Mouse (Mus musculus): ENCODE data around the gene Dlgap4. TPM values are rescaled to one million over a fixed set of nuclear protein-coding genes. Genes with fewer than 3 reads are reported as not detected.

The Dlgap4 gene
- polyA plus RNA-seq, 1 experiment from 2014 or later, result 201 TPM

DNA sequence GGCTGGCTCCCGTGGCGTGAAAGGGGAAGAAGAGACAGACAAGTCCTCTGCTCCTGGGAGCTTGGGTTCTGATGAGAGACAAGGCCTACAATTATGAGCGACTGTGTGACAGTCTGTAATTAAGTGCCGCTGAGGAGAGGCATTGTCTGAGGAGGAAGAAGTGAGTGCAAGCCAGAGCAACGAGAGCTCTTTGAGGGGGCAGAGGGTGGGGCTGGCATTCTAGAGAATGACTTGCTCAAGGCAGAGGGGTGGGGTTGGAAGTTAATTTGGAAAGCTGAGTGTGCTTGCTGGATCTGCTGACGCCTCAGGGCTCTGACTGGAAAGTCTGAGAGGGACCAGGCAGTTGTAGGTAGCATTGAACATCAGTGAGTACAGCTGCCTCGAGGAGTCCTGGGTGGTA is 112.8 kb downstream of the Dlgap4 start:
- 16% methylated on average over 7 of the region's 7 CpGs for WGBS
- no peak for ATAC-seq
- Histone ChIP-seq H3K36me3 (ENCODE audit: control insufficient read depth, insufficient read depth, low read length) (no peaks in the 10 kb centered on the region), H3K9me3 (ENCODE audit: control insufficient read depth, low read length) (no peaks in the 10 kb centered on the region), H3K4me3 (ENCODE audit: low read length) (no peak overlapping the region), H3K27ac (ENCODE audit: low read depth, low read length) (peak overlapping the region; percentile 48; the same call in 1 of the 2 replicates), H3K27me3 (replicated peaks; ENCODE audit: control insufficient read depth, insufficient read depth, low read length) (no peaks in the 10 kb centered on the region), H3K9ac (ENCODE audit: low read depth, low read length) (peak overlapping the region; percentile 11; the same call in 1 of the 2 replicates), H3K4me2 (ENCODE audit: low read length) (peak overlapping the region; percentile 27), H3K4me1 (ENCODE audit: control insufficient read depth, insufficient read depth, low read depth, low read length) (peaks cover 47% of the 10 kb centered on the region)

DNA sequence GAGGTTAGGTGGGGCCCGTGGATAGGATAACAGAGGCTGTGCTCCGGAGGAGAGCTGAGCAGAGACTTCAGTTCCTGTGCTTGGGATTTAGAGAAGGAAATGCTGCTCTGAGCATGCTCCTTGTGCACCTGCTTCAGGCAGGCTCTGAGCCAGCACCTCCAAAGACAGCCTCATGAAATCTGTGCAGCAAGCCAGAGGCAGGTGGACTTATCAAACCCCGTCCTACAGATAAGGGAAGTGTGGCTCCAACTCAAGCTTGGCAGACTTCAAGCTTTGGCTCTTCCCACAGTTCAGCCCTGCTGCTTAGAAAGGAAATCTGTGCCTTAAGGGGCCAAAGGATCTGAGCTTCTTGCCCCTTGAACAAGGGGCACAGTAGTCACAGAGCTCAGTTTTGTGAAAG is 113.4 kb downstream of the Dlgap4 start:
- H3K9me3 ChIP-seq (ENCODE audit: control insufficient read depth, low read length), result no peaks in the 10 kb centered on the region
- H3K27ac ChIP-seq (ENCODE audit: low read depth, low read length), result peak overlapping the region; percentile 48; the same call in 1 of the 2 replicates
- H3K4me2 ChIP-seq (ENCODE audit: low read length), result peak overlapping the region; percentile 27; the same call in 1 of the 2 replicates
- no peak overlapping the region for H3K9ac ChIP-seq (ENCODE audit: low read depth, low read length)
- peaks cover 47% of the 10 kb centered on the region for H3K4me1 ChIP-seq (ENCODE audit: control insufficient read depth, insufficient read depth, low read depth, low read length)
- H3K27me3 ChIP-seq (replicated peaks; ENCODE audit: control insufficient read depth, insufficient read depth, low read length), result no peaks in the 10 kb centered on the region
- WGBS, result 53% methylated on average over 3 of the region's 3 CpGs
- H3K4me3 ChIP-seq (ENCODE audit: low read length), result no peak overlapping the region
- H3K36me3 ChIP-seq (ENCODE audit: control insufficient read depth, insufficient read depth, low read length), result no peaks in the 10 kb centered on the region
- no peak for ATAC-seq

DNA sequence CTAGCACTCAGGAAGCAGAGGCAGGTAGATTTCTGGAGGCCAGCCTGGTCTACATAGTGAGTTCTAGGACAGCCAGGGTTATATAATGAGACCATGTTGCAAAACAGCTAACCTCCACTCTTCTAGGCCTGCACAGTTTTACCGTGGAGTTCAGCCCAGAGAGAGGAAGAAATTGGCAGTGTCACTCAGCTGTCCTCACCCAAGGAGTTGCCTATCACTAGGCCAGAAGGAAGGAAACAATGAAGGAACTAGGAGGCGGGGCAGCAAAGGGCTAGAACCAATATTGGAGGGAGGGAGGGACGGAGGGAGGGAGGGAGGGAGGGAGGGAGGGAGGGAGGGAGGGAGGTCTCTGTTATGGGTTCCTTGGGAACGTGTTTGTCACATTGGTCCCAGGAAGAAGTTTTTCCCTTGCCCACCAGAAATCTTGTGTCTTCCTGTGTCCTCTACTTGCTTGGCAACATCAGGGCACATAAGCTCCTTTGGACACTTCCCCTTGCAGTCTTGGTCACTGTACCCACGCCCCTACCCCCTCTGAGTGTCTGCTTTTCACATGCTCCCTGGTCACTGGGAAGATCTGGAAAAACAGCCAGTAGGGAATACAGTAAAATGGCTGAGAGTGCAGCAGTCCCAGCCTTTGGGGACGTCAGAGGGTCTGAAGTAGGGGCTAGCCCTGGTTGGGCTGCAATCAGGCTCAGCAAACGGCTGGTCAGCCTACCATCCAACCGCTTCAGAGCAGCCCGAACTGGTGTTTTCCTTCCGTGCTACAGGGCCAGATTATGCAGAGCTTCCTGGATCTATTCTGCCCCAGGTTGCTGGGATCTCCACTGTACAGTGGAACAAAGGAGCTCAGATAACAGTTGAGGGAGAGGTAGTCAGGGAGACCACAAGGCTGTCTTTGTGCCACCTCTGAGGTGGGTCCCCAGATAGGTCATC is 116.3 kb downstream of the Dlgap4 start:
- Histone ChIP-seq H3K27ac (ENCODE audit: low read depth, low read length) (no peak overlapping the region), H3K4me2 (ENCODE audit: low read length) (no peak overlapping the region), H3K4me3 (ENCODE audit: low read length) (no peak overlapping the region), H3K9me3 (ENCODE audit: control insufficient read depth, low read length) (no peaks in the 10 kb centered on the region), H3K9ac (ENCODE audit: low read depth, low read length) (no peak overlapping the region), H3K4me1 (ENCODE audit: control insufficient read depth, insufficient read depth, low read depth, low read length) (peaks cover 33% of the 10 kb centered on the region), H3K36me3 (ENCODE audit: control insufficient read depth, insufficient read depth, low read length) (no peaks in the 10 kb centered on the region), H3K27me3 (replicated peaks; ENCODE audit: control insufficient read depth, insufficient read depth, low read length) (no peaks in the 10 kb centered on the region)
- 69% methylated on average over 9 of the region's 10 CpGs for WGBS
- ATAC-seq, result no peak

DNA sequence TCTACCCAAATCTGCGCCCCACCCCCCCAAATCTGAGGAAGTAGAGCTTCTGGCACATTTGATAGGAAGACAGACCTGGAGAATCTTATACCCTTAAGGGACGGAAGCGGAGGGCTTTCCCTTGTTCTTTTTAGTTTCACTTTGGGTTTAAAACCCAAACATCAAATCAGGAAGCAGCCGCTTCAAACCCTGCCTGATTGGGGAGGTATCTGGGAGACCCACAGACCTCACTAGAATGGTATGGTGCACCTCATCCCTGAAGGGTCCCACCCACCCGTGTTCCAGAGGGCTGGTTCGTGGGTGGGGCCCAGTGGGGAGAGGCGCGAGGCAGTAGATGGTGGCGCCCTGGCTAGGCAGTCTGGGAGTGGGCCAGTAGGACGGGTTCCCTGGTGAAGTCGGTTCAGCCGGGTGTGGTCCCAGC is 117.0 kb downstream of the Dlgap4 start:
- ATAC-seq, result no peak
- Histone ChIP-seq H3K36me3 (ENCODE audit: control insufficient read depth, insufficient read depth, low read length) (no peaks in the 10 kb centered on the region), H3K4me2 (ENCODE audit: low read length) (no peak overlapping the region), H3K4me3 (ENCODE audit: low read length) (no peak overlapping the region), H3K9me3 (ENCODE audit: control insufficient read depth, low read length) (no peaks in the 10 kb centered on the region), H3K9ac (ENCODE audit: low read depth, low read length) (no peak overlapping the region), H3K27me3 (replicated peaks; ENCODE audit: control insufficient read depth, insufficient read depth, low read length) (no peaks in the 10 kb centered on the region), H3K27ac (ENCODE audit: low read depth, low read length) (no peak overlapping the region; the same call in 1 of the 2 replicates), H3K4me1 (ENCODE audit: control insufficient read depth, insufficient read depth, low read depth, low read length) (peaks cover 30% of the 10 kb centered on the region)
- 81% methylated on average over 12 of the region's 12 CpGs for WGBS

DNA sequence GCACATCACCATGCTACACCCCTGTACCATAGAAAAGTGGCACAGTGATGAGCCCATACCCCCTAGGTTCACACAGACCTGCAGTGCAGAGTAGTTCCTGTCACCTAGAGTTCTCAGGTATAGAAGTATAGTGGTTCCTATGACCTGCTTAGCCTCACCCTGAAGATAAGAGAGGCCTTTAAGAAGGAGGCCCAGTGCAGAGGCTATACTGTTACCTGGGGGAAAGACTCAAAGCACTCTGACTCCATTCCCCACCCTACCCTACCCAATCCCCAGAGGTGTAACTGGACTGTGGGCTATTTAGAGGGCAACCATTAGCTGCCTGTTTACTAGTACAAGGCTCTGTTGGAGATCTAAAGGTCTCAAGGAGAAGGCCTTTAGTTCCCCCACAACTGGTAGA is 118.1 kb downstream of the Dlgap4 start:
- no peaks in the 10 kb centered on the region for H3K36me3 ChIP-seq (ENCODE audit: control insufficient read depth, insufficient read depth, low read length)
- ATAC-seq, result no peak
- H3K4me2 ChIP-seq (ENCODE audit: low read length), result no peak overlapping the region
- H3K4me1 ChIP-seq (ENCODE audit: control insufficient read depth, insufficient read depth, low read depth, low read length), result peaks cover 26% of the 10 kb centered on the region
- H3K9ac ChIP-seq (ENCODE audit: low read depth, low read length), result no peak overlapping the region
- H3K4me3 ChIP-seq (ENCODE audit: low read length), result no peak overlapping the region
- H3K9me3 ChIP-seq (ENCODE audit: control insufficient read depth, low read length), result no peaks in the 10 kb centered on the region
- no peak overlapping the region for H3K27ac ChIP-seq (ENCODE audit: low read depth, low read length)
- H3K27me3 ChIP-seq (replicated peaks; ENCODE audit: control insufficient read depth, insufficient read depth, low read length), result no peaks in the 10 kb centered on the region

GRCm38 (mm10) chr2:156732109-156732508 is 118.6 kb downstream of the Dlgap4 start:
- 67% methylated on average over 6 of the region's 6 CpGs for WGBS
- no peak overlapping the region for H3K27ac ChIP-seq (ENCODE audit: low read depth, low read length)
- no peak overlapping the region for H3K4me3 ChIP-seq (ENCODE audit: low read length)
- peaks cover 25% of the 10 kb centered on the region for H3K4me1 ChIP-seq (ENCODE audit: control insufficient read depth, insufficient read depth, low read depth, low read length)
- H3K36me3 ChIP-seq (ENCODE audit: control insufficient read depth, insufficient read depth, low read length), result peaks cover 3% of the 10 kb centered on the region; the same call in 1 of the 2 replicates
- no peak overlapping the region for H3K9ac ChIP-seq (ENCODE audit: low read depth, low read length)
- no peaks in the 10 kb centered on the region for H3K27me3 ChIP-seq (replicated peaks; ENCODE audit: control insufficient read depth, insufficient read depth, low read length)
- ATAC-seq, result peak; percentile 34; the same call in 1 of the 2 replicates
- no peaks in the 10 kb centered on the region for H3K9me3 ChIP-seq (ENCODE audit: control insufficient read depth, low read length)
- H3K4me2 ChIP-seq (ENCODE audit: low read length), result no peak overlapping the region

DNA sequence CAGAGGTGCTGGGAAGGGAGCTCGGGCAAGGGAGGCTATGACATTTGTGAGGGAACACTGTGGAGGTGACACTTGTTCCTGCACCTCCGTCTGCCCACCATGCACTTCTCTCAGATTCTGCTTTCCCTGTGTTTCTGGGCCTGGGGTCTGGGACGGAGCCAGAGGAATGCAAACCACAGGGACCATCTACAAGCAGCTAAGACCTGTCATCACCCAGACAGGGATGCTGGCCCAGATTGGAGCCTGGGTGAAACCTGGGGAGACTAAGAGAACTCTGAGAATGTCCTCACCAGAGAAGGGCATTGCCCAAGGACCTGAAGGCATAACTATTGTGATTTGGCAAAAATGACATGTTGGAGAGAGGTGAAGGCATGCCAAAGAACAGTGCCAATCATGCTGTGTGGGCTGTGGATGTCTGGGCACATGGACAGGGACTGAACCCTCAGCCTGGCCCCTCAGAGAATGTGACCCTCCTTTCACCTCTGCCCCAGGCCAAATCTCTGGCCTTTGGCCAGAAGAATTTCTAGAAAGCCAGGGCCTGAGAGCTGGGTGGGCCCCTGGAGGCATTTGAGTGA is 122.3 kb downstream of the Dlgap4 start:
- no peak overlapping the region for H3K4me2 ChIP-seq (ENCODE audit: low read length)
- peaks cover 23% of the 10 kb centered on the region for H3K4me1 ChIP-seq (ENCODE audit: control insufficient read depth, insufficient read depth, low read depth, low read length)
- H3K27ac ChIP-seq (ENCODE audit: low read depth, low read length), result no peak overlapping the region
- H3K36me3 ChIP-seq (ENCODE audit: control insufficient read depth, insufficient read depth, low read length), result peaks cover 3% of the 10 kb centered on the region; the same call in 1 of the 2 replicates
- ATAC-seq, result no peak
- no peaks in the 10 kb centered on the region for H3K9me3 ChIP-seq (ENCODE audit: control insufficient read depth, low read length)
- WGBS, result 61% methylated on average over 3 of the region's 3 CpGs
- H3K9ac ChIP-seq (ENCODE audit: low read depth, low read length), result no peak overlapping the region
- H3K4me3 ChIP-seq (ENCODE audit: low read length), result no peak overlapping the region
- no peaks in the 10 kb centered on the region for H3K27me3 ChIP-seq (replicated peaks; ENCODE audit: control insufficient read depth, insufficient read depth, low read length)

- WGBS, result 40% methylated on average over 7 of the region's 7 CpGs
- no peak overlapping the region for H3K4me3 ChIP-seq (ENCODE audit: low read length)
- no peak overlapping the region for H3K27ac ChIP-seq (ENCODE audit: low read depth, low read length)
- peaks cover 3% of the 10 kb centered on the region; the same call in 1 of the 2 replicates for H3K36me3 ChIP-seq (ENCODE audit: control insufficient read depth, insufficient read depth, low read length)
- H3K9me3 ChIP-seq (ENCODE audit: control insufficient read depth, low read length), result no peaks in the 10 kb centered on the region
- no peak overlapping the region for H3K4me2 ChIP-seq (ENCODE audit: low read length)
- ATAC-seq, result no peak
- H3K4me1 ChIP-seq (ENCODE audit: control insufficient read depth, insufficient read depth, low read depth, low read length), result peaks cover 23% of the 10 kb centered on the region
- no peaks in the 10 kb centered on the region for H3K27me3 ChIP-seq (replicated peaks; ENCODE audit: control insufficient read depth, insufficient read depth, low read length)
- H3K9ac ChIP-seq (ENCODE audit: low read depth, low read length), result no peak overlapping the region
These were observed 123.3 kb downstream of the Dlgap4 start for GRCm38 (mm10) chr2:156736846-156737245.

GRCm38 (mm10) chr2:156737976-156738375 is 124.5 kb downstream of the Dlgap4 start:
- no peak overlapping the region for H3K4me3 ChIP-seq (ENCODE audit: low read length)
- no peak for ATAC-seq
- no peak overlapping the region for H3K4me2 ChIP-seq (ENCODE audit: low read length)
- no peaks in the 10 kb centered on the region for H3K27me3 ChIP-seq (replicated peaks; ENCODE audit: control insufficient read depth, insufficient read depth, low read length)
- no peaks in the 10 kb centered on the region for H3K9me3 ChIP-seq (ENCODE audit: control insufficient read depth, low read length)
- H3K36me3 ChIP-seq (ENCODE audit: control insufficient read depth, insufficient read depth, low read length), result peaks cover 3% of the 10 kb centered on the region; the same call in 1 of the 2 replicates
- H3K9ac ChIP-seq (ENCODE audit: low read depth, low read length), result no peak overlapping the region
- H3K27ac ChIP-seq (ENCODE audit: low read depth, low read length), result no peak overlapping the region
- 75% methylated on average over 7 of the region's 7 CpGs for WGBS
- peaks cover 20% of the 10 kb centered on the region for H3K4me1 ChIP-seq (ENCODE audit: control insufficient read depth, insufficient read depth, low read depth, low read length)

All from hindbrain, embryonic 16.5 days (tissue).